Mouse (Mus musculus) neural tube, embryonic 12.5 days (tissue): ENCODE results near the gene Mgea5. TPM values are rescaled to one million over a fixed set of nuclear protein-coding genes. Genes with fewer than 3 reads are reported as not detected.

Experiments
- ATAC-seq: fragments of 200-750 bp; cut with Nextera tagmentation; 2 replicates; pipeline ENCODE4 v1.8.0; 2017; ENCODE audit warnings: low read depth, mild to moderate bottlenecking, moderate TSS enrichment, moderate library complexity; ENCODE audit not compliant: low FRiP score
- H3K27ac ChIP-seq: fragments of 300-500 bp; sonication (generic); 2 replicates; pipeline ENCODE4 v1.5.1; 2016
- H3K27me3 ChIP-seq: fragments of 300-500 bp; sonication (generic); replicated peaks from 2 replicates; pipeline ENCODE4 v1.6.1; 2016; ENCODE audit warnings: mild to moderate bottlenecking
- H3K36me3 ChIP-seq: fragments of 300-500 bp; sonication (generic); 2 replicates; pipeline ENCODE4 v1.6.1; 2016; ENCODE audit warnings: mild to moderate bottlenecking
- H3K4me1 ChIP-seq: fragments of 300-500 bp; sonication (generic); 2 replicates; pipeline ENCODE4 v1.6.1; 2016
- H3K4me2 ChIP-seq: fragments of 300-500 bp; sonication (generic); replicated peaks from 2 replicates; pipeline ENCODE4 v1.6.1; 2016; ENCODE audit warnings: mild to moderate bottlenecking
- H3K4me3 ChIP-seq: fragments of 300-500 bp; sonication (generic); 2 replicates; pipeline ENCODE4 v1.5.1; 2016
- H3K9ac ChIP-seq: fragments of 300-500 bp; sonication (generic); 2 replicates; pipeline ENCODE4 v1.6.1; 2016; ENCODE audit warnings: mild to moderate bottlenecking
- H3K9me3 ChIP-seq: fragments of 300-500 bp; sonication (generic); 2 replicates; pipeline ENCODE4 v1.6.1; 2016; ENCODE audit warnings: mild to moderate bottlenecking
- WGBS: fragments of 180-500 bp; shearing (Covaris S2); methylation state at CpG from one replicate; pipeline ENCODE4 v1.1.7; 2016; 5-methylcytosine and 5-hydroxymethylcytosine counted together
- polyA plus RNA-seq: library from polyadenylated mRNA; unstranded; fragments of >200 nt; fragmentation: Nextera tagmentation; extraction: Ambion mirVana; gene quantifications from 2 replicates; pipeline ENCODE4 v1.2.1, GENCODE M21; 2016

Mgea5 gene
- polyA plus RNA-seq, 1 experiment from 2014 or later = 109 TPM

DNA sequence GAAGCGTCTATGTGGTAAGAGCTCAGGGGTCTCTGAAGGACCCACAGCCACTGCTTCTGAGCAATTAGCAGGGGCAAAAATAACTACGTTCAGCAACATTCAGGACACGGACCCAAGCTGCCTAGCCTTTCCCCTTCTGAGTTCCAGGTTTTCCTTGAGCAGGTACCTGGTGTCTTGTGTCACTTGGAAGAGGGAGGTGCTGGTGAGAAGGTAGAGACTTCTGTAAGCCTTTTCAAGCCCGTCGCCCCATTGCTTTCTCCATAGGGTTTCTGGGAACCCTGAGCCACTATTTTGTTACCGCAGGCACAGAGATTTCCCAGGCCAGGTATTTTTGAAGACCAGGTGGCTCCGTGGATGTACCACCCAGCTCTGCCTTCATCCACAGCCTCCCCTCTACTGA, 40.0 kb downstream of the Mgea5 start:
- Histone ChIP-seq H3K4me3 (no peak overlapping the region), H3K27me3 (peaks cover 88% of the 10 kb centered on the region), H3K27ac (no peak overlapping the region), H3K36me3 (no peaks in the 10 kb centered on the region; the same call in 1 of the 2 replicates), H3K4me2 (no peak overlapping the region), H3K9ac (no peak overlapping the region), H3K4me1 (peaks cover 30% of the 10 kb centered on the region), H3K9me3 (no peaks in the 10 kb centered on the region)
- no peak for ATAC-seq
- 24% methylated on average over 7 of the region's 7 CpGs for WGBS

- peaks cover 25% of the 10 kb centered on the region for H3K4me1 ChIP-seq
- no peak overlapping the region for H3K27ac ChIP-seq
- H3K9ac ChIP-seq = no peak overlapping the region
- peak overlapping the region; percentile 36 for H3K4me3 ChIP-seq
- no peaks in the 10 kb centered on the region; the same call in 1 of the 2 replicates for H3K36me3 ChIP-seq
- WGBS = 1% methylated on average over 43 of the region's 44 CpGs
- no peak for ATAC-seq
- peaks cover 93% of the 10 kb centered on the region for H3K27me3 ChIP-seq
- peak overlapping the region; percentile 63 for H3K4me2 ChIP-seq
- no peaks in the 10 kb centered on the region for H3K9me3 ChIP-seq
Observed at GRCm38 (mm10) chr19:45742984-45743575, 40.6 kb downstream of the Mgea5 start.

DNA sequence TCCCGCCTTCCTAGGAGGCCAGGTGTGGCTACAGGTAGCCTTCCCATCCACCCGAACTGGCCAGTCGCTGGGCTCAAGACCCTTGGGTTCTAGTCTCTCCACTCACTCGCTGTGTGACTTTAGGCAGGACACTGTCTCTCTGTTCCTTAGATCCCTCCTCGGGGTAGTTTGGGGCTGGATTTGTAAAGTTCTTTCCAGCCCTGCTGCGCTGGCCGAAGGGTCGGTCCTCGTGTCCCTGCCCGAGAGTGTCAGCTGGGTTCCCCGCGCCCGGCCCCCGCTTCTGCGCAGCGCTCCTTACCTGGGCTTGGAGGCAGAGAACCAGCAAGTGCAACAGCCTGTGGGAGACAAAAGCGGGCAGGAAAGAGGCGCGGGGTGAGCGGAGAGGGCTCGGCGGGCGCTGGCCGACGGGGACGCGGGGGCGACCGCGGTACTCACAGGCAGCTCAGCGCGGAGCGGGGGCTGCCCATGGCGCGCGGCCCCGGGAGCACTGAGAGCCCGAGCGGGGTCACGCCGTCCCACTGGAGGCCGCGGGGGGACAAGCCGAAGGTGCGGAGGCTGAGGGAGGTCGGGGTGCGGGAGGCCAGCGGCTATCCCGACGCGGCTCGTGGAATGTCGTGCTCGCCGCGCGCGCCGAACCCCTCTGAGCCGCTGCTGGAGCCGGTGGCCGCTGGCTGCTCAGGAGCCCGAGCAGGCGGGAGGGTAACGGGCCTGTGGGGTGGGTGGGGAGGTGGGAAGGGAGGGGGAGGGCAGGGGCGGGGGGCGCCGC, 41.2 kb downstream of the Mgea5 start, which contains the start of gene Fgf8:
TSS of gene Fgf8 (minus strand) at position 698 of the 766 bp plus-strand sequence.
- Histone ChIP-seq H3K9ac (no peak within 1 kb of the TSS), H3K27ac (no peak within 1 kb of the TSS), H3K4me2 (peak within 1 kb of the TSS; percentile 63), H3K9me3 (no peaks in the 10 kb centered on the region), H3K4me1 (peaks cover 31% of the 10 kb centered on the region), H3K27me3 (peaks cover 100% of the 10 kb centered on the region), H3K4me3 (peak within 1 kb of the TSS; percentile 36), H3K36me3 (no peaks in the 10 kb centered on the region; the same call in 1 of the 2 replicates)
- ATAC-seq = no peak
- WGBS = under 1% methylated on average over 63 of the region's 68 CpGs

GRCm38 (mm10) chr19:45741431-45742217, 42.0 kb downstream of the Mgea5 start:
- Histone ChIP-seq H3K4me1 (peaks cover 35% of the 10 kb centered on the region), H3K9me3 (no peaks in the 10 kb centered on the region), H3K36me3 (no peaks in the 10 kb centered on the region; the same call in 1 of the 2 replicates), H3K4me3 (no peak overlapping the region; the same call in 1 of the 2 replicates), H3K4me2 (no peak overlapping the region), H3K27ac (no peak overlapping the region), H3K9ac (no peak overlapping the region), H3K27me3 (peaks cover 100% of the 10 kb centered on the region)
- ATAC-seq = no peak
- under 1% methylated on average over 45 of the region's 45 CpGs for WGBS

GRCm38 (mm10) chr19:45740817-45741216, 42.8 kb downstream of the Mgea5 start:
- Histone ChIP-seq H3K36me3 (no peaks in the 10 kb centered on the region), H3K27ac (no peak overlapping the region), H3K4me2 (no peak overlapping the region), H3K9ac (no peak overlapping the region), H3K4me1 (peaks cover 35% of the 10 kb centered on the region), H3K4me3 (no peak overlapping the region), H3K9me3 (no peaks in the 10 kb centered on the region), H3K27me3 (peaks cover 100% of the 10 kb centered on the region)
- WGBS = 1% methylated on average over 7 of the region's 7 CpGs
- ATAC-seq = no peak

- H3K9ac ChIP-seq = no peak overlapping the region
- H3K36me3 ChIP-seq = no peaks in the 10 kb centered on the region
- no peak overlapping the region for H3K27ac ChIP-seq
- H3K9me3 ChIP-seq = no peaks in the 10 kb centered on the region
- H3K4me3 ChIP-seq = no peak overlapping the region
- no peak for ATAC-seq
- peaks cover 100% of the 10 kb centered on the region for H3K27me3 ChIP-seq
- H3K4me2 ChIP-seq = no peak overlapping the region
- peaks cover 33% of the 10 kb centered on the region for H3K4me1 ChIP-seq
- 3% methylated on average over 13 of the region's 13 CpGs for WGBS
Observed at GRCm38 (mm10) chr19:45740233-45740632, 43.4 kb downstream of the Mgea5 start.

GRCm38 (mm10) chr19:45738521-45738920, 45.1 kb downstream of the Mgea5 start:
- ATAC-seq = no peak
- Histone ChIP-seq H3K9ac (no peak overlapping the region), H3K4me2 (no peak overlapping the region), H3K36me3 (no peaks in the 10 kb centered on the region), H3K4me1 (peaks cover 35% of the 10 kb centered on the region), H3K27ac (no peak overlapping the region), H3K9me3 (no peaks in the 10 kb centered on the region), H3K4me3 (no peak overlapping the region), H3K27me3 (peaks cover 100% of the 10 kb centered on the region)
- WGBS = 53% methylated on average over 5 of the region's 5 CpGs

- no peaks in the 10 kb centered on the region for H3K36me3 ChIP-seq
- peaks cover 100% of the 10 kb centered on the region for H3K27me3 ChIP-seq
- no peak overlapping the region for H3K4me2 ChIP-seq
- no peaks in the 10 kb centered on the region for H3K9me3 ChIP-seq
- no peak for ATAC-seq
- H3K4me1 ChIP-seq = peaks cover 35% of the 10 kb centered on the region
- H3K4me3 ChIP-seq = no peak overlapping the region
- no peak overlapping the region for H3K9ac ChIP-seq
- WGBS = 58% methylated on average over 10 of the region's 10 CpGs
- H3K27ac ChIP-seq = no peak overlapping the region
Observed at GRCm38 (mm10) chr19:45737846-45738484, 45.7 kb downstream of the Mgea5 start.

GRCm38 (mm10) chr19:45737208-45737845, 46.3 kb downstream of the Mgea5 start:
- WGBS = 5% methylated on average over 23 of the region's 23 CpGs
- H3K27ac ChIP-seq = no peak overlapping the region

DNA sequence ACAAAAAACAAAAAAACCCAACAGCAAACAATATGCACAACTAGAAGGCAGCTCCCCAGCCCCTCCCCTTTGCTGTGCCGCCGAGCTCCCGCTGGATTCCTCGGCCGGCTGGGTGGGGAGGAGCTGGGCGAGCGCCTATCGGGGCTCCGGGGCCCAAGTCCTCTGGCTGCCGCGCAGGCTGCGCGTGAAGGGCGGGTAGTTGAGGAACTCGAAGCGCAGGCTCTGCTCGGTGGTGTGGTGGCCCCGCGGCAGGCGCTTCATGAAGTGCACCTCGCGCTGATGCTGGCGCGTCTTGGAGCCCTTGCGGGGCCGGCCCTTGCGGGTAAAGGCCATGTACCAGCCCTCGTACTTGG, 46.8 kb downstream of the Mgea5 start:
- H3K27me3 ChIP-seq = peaks cover 99% of the 10 kb centered on the region
- H3K9me3 ChIP-seq = no peaks in the 10 kb centered on the region
- WGBS = 2% methylated on average over 28 of the region's 28 CpGs
- no peak overlapping the region for H3K27ac ChIP-seq
- peaks cover 28% of the 10 kb centered on the region for H3K4me1 ChIP-seq
- peak overlapping the region; percentile 53 for H3K4me2 ChIP-seq
- H3K36me3 ChIP-seq = no peaks in the 10 kb centered on the region
- 0 out of 2 replicates have a peak, but pooled peaks have one; percentile 3 for ATAC-seq
- H3K9ac ChIP-seq = no peak overlapping the region
- peak overlapping the region; percentile 9 for H3K4me3 ChIP-seq

More at GRCm38 (mm10) chr19:45737208-45737845, 46.3 kb downstream of the Mgea5 start:
- Histone ChIP-seq H3K9me3 (no peaks in the 10 kb centered on the region), H3K9ac (no peak overlapping the region), H3K27me3 (peaks cover 100% of the 10 kb centered on the region), H3K4me1 (peaks cover 32% of the 10 kb centered on the region), H3K36me3 (no peaks in the 10 kb centered on the region), H3K4me3 (peak overlapping the region; percentile 9; the same call in 1 of the 2 replicates), H3K4me2 (peak overlapping the region; percentile 53)
- ATAC-seq = peak; percentile 74

DNA sequence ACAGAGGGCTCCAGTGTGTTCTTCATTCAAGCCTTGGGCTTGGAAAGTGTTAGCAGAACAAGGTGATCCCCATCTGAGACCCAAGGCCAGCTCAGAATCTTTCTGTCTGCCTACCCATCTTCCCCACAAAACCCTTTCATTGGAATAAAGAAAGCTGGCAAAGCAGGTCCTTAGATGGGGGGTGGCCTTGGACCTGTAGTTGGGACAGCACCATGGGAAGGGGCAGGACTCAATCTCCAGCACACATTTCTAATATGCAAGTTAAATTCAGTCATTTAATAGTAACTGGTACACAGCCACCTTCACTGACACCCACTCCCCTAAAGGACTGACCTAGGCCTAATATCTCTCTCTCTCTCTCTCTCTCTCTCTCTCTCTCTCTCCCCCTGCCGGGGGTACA, 47.4 kb downstream of the Mgea5 start:
- no peak overlapping the region for H3K27ac ChIP-seq
- no peak overlapping the region for H3K9ac ChIP-seq
- no peak for ATAC-seq
- H3K4me2 ChIP-seq = no peak overlapping the region
- H3K27me3 ChIP-seq = peaks cover 99% of the 10 kb centered on the region
- H3K4me1 ChIP-seq = peaks cover 22% of the 10 kb centered on the region
- H3K4me3 ChIP-seq = no peak overlapping the region
- no peaks in the 10 kb centered on the region for H3K9me3 ChIP-seq
- WGBS = 40% methylated on average over 1 of the region's 1 CpGs
- H3K36me3 ChIP-seq = no peaks in the 10 kb centered on the region
